Mouse (Mus musculus) kidney, adult 2 months (tissue): ENCODE data around the gene Tmem140. TPM values are rescaled to one million over a fixed set of nuclear protein-coding genes. Genes with fewer than 3 reads are reported as not detected.
A peak's percentile ranks its signal among the peaks of the same experiment; 100 is the strongest.

ENCODE experiments used
- DNase-seq: peaks from one replicate; pipeline ENCODE4 v3.0.0; 2021
- H3K27ac ChIP-seq: fragments of 200-500 bp; 2 replicates; pipeline ENCODE4 v1.5.1; 2012; ENCODE audit warnings: low read depth, low read length, control low read depth, inconsistent platforms; ENCODE audit not compliant: insufficient read depth
- H3K27me3 ChIP-seq: fragments of 200-500 bp; replicated peaks from 2 replicates; pipeline ENCODE4 v1.6.1; 2012; ENCODE audit warnings: mild to moderate bottlenecking, moderate library complexity, low read length, inconsistent platforms; ENCODE audit not compliant: control insufficient read depth, insufficient read depth
- H3K36me3 ChIP-seq: fragments of 200-500 bp; 2 replicates; pipeline ENCODE4 v1.6.1; 2012; ENCODE audit warnings: mild to moderate bottlenecking, moderate library complexity, low read length, inconsistent platforms; ENCODE audit not compliant: control insufficient read depth, insufficient read depth
- H3K4me1 ChIP-seq: fragments of 200-500 bp; 2 replicates; pipeline ENCODE4 v1.6.1; 2011; ENCODE audit warnings: low read length; ENCODE audit not compliant: control insufficient read depth, insufficient read depth
- H3K4me3 ChIP-seq: fragments of 200-500 bp; 2 replicates; pipeline ENCODE4 v1.5.1; 2011; ENCODE audit warnings: mild to moderate bottlenecking, low read depth, low read length, control low read depth; ENCODE audit not compliant: insufficient read depth
- CTCF ChIP-seq: fragments of 200-500 bp; conservative IDR thresholded peaks from 2 replicates; pipeline ENCODE4 v1.5.1; 2011; ENCODE audit warnings: low read depth, mild to moderate bottlenecking, control low read depth, low read length, moderate library complexity, mixed read lengths; ENCODE audit not compliant: insufficient read depth, insufficient read length
- POLR2A ChIP-seq: fragments of 200-500 bp; IDR thresholded peaks from one replicate; pipeline ENCODE4 v1.6.1; 2011; ENCODE audit warnings: low read depth, low read length, control low read depth
- WGBS: fragments of 180-500 bp; shearing (Covaris S2); methylation state at CpG from one replicate; pipeline ENCODE4 v1.1.7; 2018; 5-methylcytosine and 5-hydroxymethylcytosine counted together
- polyA plus RNA-seq: library from polyadenylated mRNA; depleted of rRNA; stranded (reverse); fragments of >200 nt; gene quantifications from 2 replicates; pipeline ENCODE4 v1.2.3, GENCODE M21; 2012; rRNA removed

Gene Tmem140
- polyA plus RNA-seq = 37.5 and 43.8 TPM in 2 replicates

DNA sequence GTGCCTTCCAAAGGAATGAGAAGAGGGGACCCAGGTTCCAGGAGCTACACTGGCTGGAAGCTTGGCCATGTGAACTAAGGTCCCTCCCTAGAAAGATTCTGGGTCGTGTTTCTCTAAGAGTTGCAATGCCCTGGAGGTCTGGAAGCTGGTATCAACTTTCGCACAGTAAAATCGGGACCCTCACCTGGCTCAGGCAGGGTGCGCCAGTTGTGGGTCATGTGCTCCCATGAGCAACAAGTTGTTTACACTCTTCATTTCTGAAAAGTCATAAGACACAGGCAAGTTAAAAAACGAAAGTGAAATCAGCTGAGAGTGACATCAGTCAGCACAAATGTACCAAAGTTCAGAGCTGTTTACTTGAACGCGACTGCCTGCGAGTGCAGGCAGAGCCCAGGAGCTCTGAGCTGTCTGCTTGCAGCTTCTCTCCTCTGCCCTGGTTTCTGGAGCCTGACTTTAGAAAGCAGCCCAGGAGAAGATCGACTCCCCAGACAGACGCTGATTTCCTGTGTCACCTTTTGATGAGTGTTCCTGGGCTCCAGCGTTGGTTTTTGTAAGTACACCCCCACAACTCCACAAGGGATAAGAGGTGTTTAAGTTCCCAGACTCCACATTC lies at the start of gene Tmem140:
Gene Tmem140, plus strand, starts transcription at position 356 of the 613 bp plus-strand sequence.
- peak; percentile 91 for DNase-seq
- Histone ChIP-seq H3K4me3 (peak within 1 kb of the TSS; percentile 74), H3K4me1 (peaks cover 24% of the 10 kb centered on the region), H3K36me3 (no peaks in the 10 kb centered on the region), H3K27ac (peak within 1 kb of the TSS; percentile 97), H3K27me3 (no peaks in the 10 kb centered on the region)
- 4% methylated on average over 11 of the region's 11 CpGs for whole genome bisulfite sequencing
- peak; percentile 92 for TF ChIP-seq POLR2A
- TF ChIP-seq CTCF = no peak

DNA sequence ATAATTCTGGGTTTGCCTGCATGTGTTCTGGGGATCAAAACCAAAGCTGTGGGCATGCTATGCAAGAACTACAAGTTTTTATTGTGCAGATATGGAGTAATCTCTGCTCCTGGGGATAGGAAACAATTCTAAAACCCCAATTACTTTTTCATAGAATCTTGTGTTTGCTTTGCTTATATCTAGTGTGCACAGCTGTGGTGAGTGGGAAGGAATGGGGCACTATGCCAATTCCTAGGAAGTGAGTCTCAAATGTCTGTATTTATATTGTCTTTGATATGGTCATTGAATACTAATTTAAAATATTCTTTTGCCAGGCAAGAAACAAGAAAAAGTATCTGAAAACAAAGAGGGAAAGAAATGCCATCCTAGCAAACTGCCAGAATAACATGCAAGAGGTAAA lies 38.5 kb upstream of the Tmem140 start:
- Histone ChIP-seq H3K4me3 (no peak overlapping the region), H3K27me3 (no peaks in the 10 kb centered on the region), H3K36me3 (no peaks in the 10 kb centered on the region), H3K4me1 (no peaks in the 10 kb centered on the region), H3K27ac (no peak overlapping the region)
- no peak for DNase-seq
- TF ChIP-seq CTCF = no peak

DNA sequence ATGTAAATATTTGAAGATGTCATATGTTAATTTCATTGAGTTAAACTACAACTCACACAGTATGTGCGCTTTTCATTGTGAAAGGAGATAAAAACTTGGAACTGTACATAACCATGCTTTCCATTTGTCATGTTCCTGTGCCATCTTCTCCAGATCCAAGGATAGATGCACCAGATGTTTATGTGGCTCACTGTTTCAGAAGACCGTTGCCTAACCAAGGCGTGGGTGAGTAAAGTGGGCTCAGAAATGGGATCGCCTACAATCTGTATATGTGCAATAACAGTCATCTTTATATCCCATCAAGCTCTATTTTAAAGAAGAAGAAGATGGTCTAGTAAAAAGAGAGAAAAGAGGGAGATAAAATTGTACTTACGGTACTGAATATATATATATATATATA lies 30.6 kb upstream of the Tmem140 start:
- Histone ChIP-seq H3K4me1 (no peaks in the 10 kb centered on the region), H3K27ac (no peak overlapping the region), H3K4me3 (no peak overlapping the region), H3K27me3 (no peaks in the 10 kb centered on the region), H3K36me3 (no peaks in the 10 kb centered on the region)
- 96% methylated on average over 5 of the region's 5 CpGs for WGBS
- TF ChIP-seq POLR2A = no peak
- no peak for TF ChIP-seq CTCF
- DNase-seq = no peak

DNA sequence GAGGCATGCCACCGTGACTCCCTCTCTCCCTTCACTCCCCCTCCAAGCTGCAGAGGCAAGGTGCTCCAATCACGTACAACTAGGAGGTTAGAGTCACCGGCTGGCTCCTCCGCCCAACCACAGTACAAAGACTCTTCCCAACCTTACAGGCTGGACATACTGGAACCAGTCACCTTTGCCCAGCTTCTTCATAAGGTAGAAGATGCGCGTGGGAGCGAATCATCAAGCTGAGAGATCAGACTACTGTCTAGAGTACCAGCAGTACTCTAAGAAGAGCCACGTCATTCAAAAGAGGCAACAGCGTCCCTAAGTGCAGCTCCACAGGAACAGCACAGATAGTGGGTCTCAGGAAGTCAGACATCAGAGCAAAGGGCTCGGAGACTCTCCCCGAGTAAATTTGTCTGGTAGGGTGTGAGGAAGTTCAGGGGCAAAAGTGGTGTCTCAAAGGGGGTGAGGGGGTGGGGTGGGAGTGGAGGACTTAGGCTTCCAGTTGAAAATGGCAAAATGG lies 1.3 kb upstream of the Tmem140 start:
- Histone ChIP-seq H3K4me3 (no peak overlapping the region), H3K27me3 (no peaks in the 10 kb centered on the region), H3K4me1 (peaks cover 17% of the 10 kb centered on the region), H3K27ac (no peak overlapping the region), H3K36me3 (no peaks in the 10 kb centered on the region)
- WGBS = 91% methylated on average over 11 of the region's 11 CpGs
- DNase-seq = no peak
- TF ChIP-seq POLR2A (no peak), CTCF (no peak)

DNA sequence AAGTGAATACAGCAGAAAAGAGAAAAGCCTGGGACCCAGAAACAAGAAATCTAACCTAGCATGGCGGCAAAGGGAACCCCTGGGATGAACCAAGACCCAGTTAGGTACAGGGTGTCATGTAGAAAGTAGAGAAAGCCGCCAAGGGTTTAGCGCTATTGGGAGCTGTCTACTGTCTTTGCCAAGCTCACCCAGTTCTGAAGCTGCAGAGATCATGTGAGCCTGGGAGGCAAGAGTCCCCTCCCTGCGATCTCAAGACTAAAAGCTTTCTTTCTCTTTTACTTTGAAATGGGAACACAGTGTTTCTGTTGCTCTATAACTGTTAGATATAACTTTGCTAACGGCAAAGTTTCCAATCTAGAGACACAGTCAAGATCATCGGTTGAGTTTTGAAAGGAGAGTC lies 565 bp upstream of the Tmem140 start:
- H3K36me3 ChIP-seq = no peaks in the 10 kb centered on the region
- peak; percentile 73 for DNase-seq
- H3K27me3 ChIP-seq = no peaks in the 10 kb centered on the region
- H3K4me1 ChIP-seq = peaks cover 23% of the 10 kb centered on the region
- H3K27ac ChIP-seq = peak overlapping the region; percentile 97
- 47% methylated on average over 6 of the region's 6 CpGs for WGBS
- TF ChIP-seq POLR2A (no peak), CTCF (no peak)
- peak overlapping the region; percentile 60 for H3K4me3 ChIP-seq

DNA sequence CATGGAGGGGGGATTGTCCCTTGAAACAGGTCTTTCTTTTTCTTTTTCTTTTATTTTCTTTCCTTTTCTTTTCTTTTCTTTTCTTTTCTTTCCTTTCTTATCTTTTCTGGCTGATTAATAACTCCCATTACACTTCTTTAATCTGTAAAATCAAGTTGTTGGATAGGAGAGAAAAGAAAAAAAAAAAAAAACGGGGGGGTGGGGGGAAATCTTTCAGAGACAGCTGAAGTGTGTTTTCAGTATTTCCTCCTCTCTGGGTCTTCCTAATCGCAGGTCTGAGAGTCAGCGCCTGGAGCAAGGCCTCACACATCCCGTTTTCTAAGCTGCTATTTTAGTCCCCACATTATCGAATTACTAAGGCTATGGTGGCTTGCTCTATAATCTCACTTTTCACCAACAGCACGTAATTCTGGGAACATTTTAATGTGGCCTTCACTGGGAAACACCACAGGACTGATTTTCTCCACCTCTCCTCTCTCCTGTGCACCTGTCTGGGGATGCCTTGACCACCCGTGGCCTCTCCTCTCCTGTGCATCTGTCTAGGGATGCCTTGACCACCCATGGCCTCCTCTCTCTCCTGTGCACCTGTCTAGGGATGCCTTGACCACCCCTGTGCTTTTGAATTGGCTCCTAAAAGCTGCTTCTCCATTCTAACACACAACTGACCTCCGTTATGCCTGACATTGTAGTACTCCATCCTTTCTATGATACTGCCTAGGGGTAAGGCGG lies 1.0 kb downstream of the Tmem140 start:
- no peaks in the 10 kb centered on the region for H3K36me3 ChIP-seq
- TF ChIP-seq POLR2A = no peak
- TF ChIP-seq CTCF = no peak
- peak overlapping the region; percentile 74 for H3K4me3 ChIP-seq
- H3K27ac ChIP-seq = peak overlapping the region; percentile 87
- peaks cover 24% of the 10 kb centered on the region for H3K4me1 ChIP-seq
- no peak for DNase-seq
- 40% methylated on average over 9 of the region's 9 CpGs for WGBS
- H3K27me3 ChIP-seq = no peaks in the 10 kb centered on the region

DNA sequence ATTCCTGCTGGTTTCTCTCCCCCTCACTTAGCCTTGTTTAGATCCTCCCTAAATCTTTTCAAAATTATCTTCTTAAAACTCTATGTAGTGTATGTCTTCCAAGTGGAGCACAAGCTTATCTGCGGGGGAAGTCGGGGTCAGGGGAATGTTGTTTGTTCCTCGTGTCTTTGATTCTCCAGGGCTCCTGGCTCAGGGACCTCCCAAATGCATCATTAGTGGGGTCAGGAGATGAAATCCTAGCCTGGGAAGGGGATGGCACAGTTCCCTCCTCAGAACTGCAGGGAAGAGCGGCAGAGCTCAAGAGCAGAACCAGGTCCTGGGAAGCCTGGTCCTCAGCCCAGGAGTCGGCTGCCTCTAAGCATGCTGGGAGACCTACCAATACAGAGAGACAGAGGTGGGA lies 2.3 kb downstream of the Tmem140 start:
- no peak for TF ChIP-seq POLR2A
- TF ChIP-seq CTCF = no peak
- Histone ChIP-seq H3K4me3 (peak overlapping the region; percentile 27), H3K4me1 (peaks cover 28% of the 10 kb centered on the region), H3K27me3 (no peaks in the 10 kb centered on the region), H3K36me3 (no peaks in the 10 kb centered on the region), H3K27ac (peak overlapping the region; percentile 91)
- no peak for DNase-seq
- 35% methylated on average over 5 of the region's 5 CpGs for WGBS
